Mouse (Mus musculus) heart, embryonic 13.5 days (tissue): ENCODE measurements around the gene Lhx2. TPM values are rescaled to one million over a fixed set of nuclear protein-coding genes. Genes with fewer than 3 reads are reported as not detected.

ENCODE experiments used
- polyA plus RNA-seq: library from polyadenylated mRNA; unstranded; fragments of >200 nt; fragmentation: Nextera tagmentation; extraction: Ambion mirVana; gene quantifications from 2 replicates; pipeline ENCODE4 v1.2.1, GENCODE M21; 2015

The Lhx2 gene
- polyA plus RNA-seq, 1 experiment from 2014 or later = 0.40 TPM

Other genes with a start within 250 kb of the Lhx2 start
- gene Dennd1a, start 51.9 kb upstream of the Lhx2 start, polyA plus RNA-seq = 11.0 and 11.4 TPM in 2 replicates
- gene Nek6, start 172.4 kb downstream of the Lhx2 start, polyA plus RNA-seq = 67.8 and 74.5 TPM in 2 replicates